Mouse (Mus musculus) activated CD4-positive, CD25-positive, alpha-beta regulatory T cell, adult 9 weeks (primary cell): Measurements from ENCODE around the gene 1810043G02Rik. TPM values are rescaled to one million over a fixed set of nuclear protein-coding genes. Genes with fewer than 3 reads are reported as not detected.

Experiments
- polyA plus RNA-seq: library from polyadenylated mRNA; unstranded; fragments of 100-300 nt; shearing (Covaris generic); gene quantifications from one replicate; pipeline ENCODE4 v1.2.1, GENCODE M21; 2017

Gene 1810043G02Rik
- polyA plus RNA-seq, result 10.6 TPM

DNA sequence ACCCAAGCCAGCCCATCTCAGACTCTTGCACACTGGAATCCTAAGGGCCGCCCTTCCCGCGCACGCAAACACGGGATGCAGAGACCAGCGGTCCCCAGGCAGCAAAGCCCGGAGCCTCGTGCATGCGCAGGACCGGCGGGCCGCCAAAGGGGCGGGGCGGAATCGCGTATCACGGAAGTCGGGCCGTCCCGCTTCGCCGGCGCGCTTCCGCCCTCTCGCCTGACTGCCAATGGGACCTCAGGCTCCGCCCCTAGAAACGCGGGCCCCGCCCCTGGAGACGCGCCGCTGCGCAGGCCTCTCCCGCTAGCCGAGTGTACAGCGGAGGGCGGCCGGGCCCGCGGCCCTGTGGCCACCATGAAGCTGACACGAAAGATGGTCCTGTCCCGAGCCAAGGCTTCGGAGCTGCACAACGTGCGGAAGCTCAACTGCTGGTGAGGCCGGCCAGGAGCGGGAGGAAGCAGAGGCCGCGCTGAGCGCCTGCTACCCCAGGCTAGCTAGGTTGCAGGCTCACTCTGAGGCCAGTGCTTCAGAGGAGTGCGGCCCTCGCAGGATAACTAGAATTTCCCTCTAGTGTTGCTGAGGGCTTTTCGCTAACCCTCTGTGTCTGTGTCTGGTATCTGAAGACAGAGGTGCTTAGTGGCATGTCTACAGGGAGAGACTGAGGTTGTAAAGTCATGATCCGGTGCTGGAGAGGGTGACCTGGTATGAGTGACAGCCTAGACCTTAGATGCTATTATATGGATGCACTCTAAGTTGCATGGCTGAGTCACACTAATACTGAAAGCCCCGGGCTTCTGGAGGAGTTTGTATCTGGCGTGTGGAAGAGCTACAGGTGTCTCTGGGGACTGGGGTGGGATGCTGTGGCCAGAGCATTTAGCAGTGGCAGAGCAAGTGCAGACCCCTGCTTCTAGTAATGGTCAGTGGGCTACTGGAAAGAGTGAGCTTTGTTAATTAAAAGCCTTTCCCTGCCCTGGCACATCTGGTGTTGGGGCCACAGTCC lies at the start of gene 1810043G02Rik:
1810043G02Rik (plus strand) TSS at position 174 of the 1,000 bp plus-strand sequence.

GRCm38 (mm10) chr10:77970481-77970880 lies 7.8 kb upstream of the 1810043G02Rik start, which contains the start of gene Trpm2:
Gene Trpm2, minus strand, starts transcription at chr10:77970563.

GRCm38 (mm10) chr10:78009945-78010293 lies 31.6 kb downstream of the 1810043G02Rik start, which contains the start of gene Pfkl:
Gene Pfkl, minus strand, starts transcription at chr10:78010083.

Other genes with a start within 250 kb of the 1810043G02Rik start
- not detected for gene Gm18596, start 235.9 kb upstream of the 1810043G02Rik start, polyA plus RNA-seq
- gene Gm9736, start 227.2 kb upstream of the 1810043G02Rik start, polyA plus RNA-seq, result not detected
- not detected for gene Gm3233, start 218.8 kb upstream of the 1810043G02Rik start, polyA plus RNA-seq
- not detected for gene Gm3238, start 207.2 kb upstream of the 1810043G02Rik start, polyA plus RNA-seq
- gene Gm7138, start 201.6 kb upstream of the 1810043G02Rik start, polyA plus RNA-seq, result not detected
- gene Gm3250, start 196.0 kb upstream of the 1810043G02Rik start, polyA plus RNA-seq, result not detected
- not detected for gene Gm7137, start 190.3 kb upstream of the 1810043G02Rik start, polyA plus RNA-seq
- not detected for gene Gm9639, start 183.4 kb upstream of the 1810043G02Rik start, polyA plus RNA-seq
- not detected for gene Gm19668, start 179.4 kb upstream of the 1810043G02Rik start, polyA plus RNA-seq
- not detected for gene Gm9507, start 166.7 kb upstream of the 1810043G02Rik start, polyA plus RNA-seq
- not detected for gene Gm2696, start 163.8 kb upstream of the 1810043G02Rik start, polyA plus RNA-seq
- gene Krtap10-4, start 151.4 kb upstream of the 1810043G02Rik start, polyA plus RNA-seq, result not detected
- not detected for gene Krtap10-10, start 142.6 kb upstream of the 1810043G02Rik start, polyA plus RNA-seq
- not detected for gene Gm36176, start 131.7 kb upstream of the 1810043G02Rik start, polyA plus RNA-seq
- not detected for gene Gm10318, start 125.7 kb upstream of the 1810043G02Rik start, polyA plus RNA-seq
- not detected for gene Gm3285, start 116.5 kb upstream of the 1810043G02Rik start, polyA plus RNA-seq
- not detected for gene Lrrc3, start 76.0 kb upstream of the 1810043G02Rik start, polyA plus RNA-seq
- 1.3 TPM for gene Trpm2, start 8.0 kb upstream of the 1810043G02Rik start, polyA plus RNA-seq
- gene Pfkl, start 31.6 kb downstream of the 1810043G02Rik start, polyA plus RNA-seq, result 94.5 TPM
- gene Dnmt3l, start 63.4 kb downstream of the 1810043G02Rik start, polyA plus RNA-seq, result not detected
- 0.49 TPM for gene Aire, start 65.1 kb downstream of the 1810043G02Rik start, polyA plus RNA-seq
- gene Icosl, start 90.8 kb downstream of the 1810043G02Rik start, polyA plus RNA-seq, result 9.8 TPM
- gene D10Jhu81e, start 191.3 kb downstream of the 1810043G02Rik start, polyA plus RNA-seq, result 72.6 TPM
- gene Pwp2, start 206.6 kb downstream of the 1810043G02Rik start, polyA plus RNA-seq, result 30.7 TPM